Mouse (Mus musculus) G1E-ER4 (cell line): Measurements from ENCODE around the gene Rtcb. TPM values are rescaled to one million over a fixed set of nuclear protein-coding genes. Genes with fewer than 3 reads are reported as not detected.

Experiments used
- GATA1 ChIP-seq: IDR thresholded peaks from one replicate; pipeline ENCODE4 v1.8.0; 2012; ENCODE audit warnings: low read length, inconsistent platforms
- polyA plus RNA-seq: library from polyadenylated mRNA; stranded (reverse); fragments of >175 nt; gene quantifications from 2 replicates; pipeline ENCODE4 v1.2.3, GENCODE M21; 2012

Rtcb gene
- polyA plus RNA-seq: 57.7 and 66.8 TPM in 2 replicates

DNA sequence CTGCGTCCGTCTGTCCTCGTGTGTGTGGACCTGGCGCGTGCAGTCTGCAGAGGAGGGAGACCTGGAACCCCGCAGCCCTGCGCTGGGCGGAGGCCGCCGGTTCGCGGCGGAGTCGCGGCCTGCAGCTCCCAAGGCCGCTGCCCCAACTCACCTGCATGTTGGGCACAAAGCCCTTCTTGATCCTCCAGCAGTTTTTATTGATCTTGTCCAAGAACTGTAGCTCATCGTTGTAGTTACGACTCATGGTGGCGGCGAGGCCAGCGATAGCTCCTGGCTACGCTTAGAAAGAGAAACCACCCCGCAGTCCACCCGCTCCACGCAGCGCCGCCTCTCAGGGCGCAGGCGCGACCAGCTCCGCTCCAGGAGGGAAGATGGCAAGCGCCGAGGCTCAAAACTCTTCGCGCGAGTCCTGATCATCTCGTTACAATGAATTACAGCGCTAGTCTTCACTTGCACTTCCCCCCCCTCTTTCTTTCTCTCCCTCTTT, at the start of gene Rtcb:
Rtcb (minus strand) TSS at position 360 of the 487 bp plus-strand sequence.
- TF ChIP-seq GATA1: no peak

GRCm38 (mm10) chr10:86006455-86006854, 48.8 kb upstream of the Rtcb start:
- no peak for TF ChIP-seq GATA1

- TF ChIP-seq GATA1: no peak
Observed at GRCm38 (mm10) chr10:86000447-86000846, 42.8 kb upstream of the Rtcb start.

DNA sequence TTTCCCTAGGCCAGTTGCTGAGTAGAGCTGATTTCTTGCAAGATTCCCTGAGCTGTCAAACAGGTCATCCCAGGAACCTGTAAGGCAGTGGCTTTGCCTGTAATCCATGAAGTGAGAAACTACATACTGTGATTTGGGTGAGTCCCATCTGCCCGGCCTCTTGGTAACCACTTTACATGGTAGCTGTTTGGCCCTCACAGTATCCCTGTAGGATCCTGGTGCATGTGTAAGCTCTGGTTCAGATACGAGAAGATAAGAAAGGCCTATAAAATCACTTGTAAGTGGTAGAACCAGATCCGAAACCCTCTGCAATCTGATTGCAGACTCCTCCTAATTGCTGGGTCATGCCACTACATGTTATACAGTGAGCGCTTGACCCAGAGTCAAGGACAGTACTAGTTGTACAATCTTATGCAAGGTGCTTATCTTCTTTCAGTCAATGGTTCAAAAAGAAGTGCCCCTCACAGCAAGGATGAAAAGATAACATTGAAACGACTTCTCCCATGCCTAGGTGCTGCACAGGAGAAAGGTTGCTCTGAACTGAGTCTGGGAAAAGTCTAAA, 37.0 kb upstream of the Rtcb start:
- TF ChIP-seq GATA1: no peak

GRCm38 (mm10) chr10:85993836-85994235, 36.2 kb upstream of the Rtcb start:
- no peak for TF ChIP-seq GATA1

DNA sequence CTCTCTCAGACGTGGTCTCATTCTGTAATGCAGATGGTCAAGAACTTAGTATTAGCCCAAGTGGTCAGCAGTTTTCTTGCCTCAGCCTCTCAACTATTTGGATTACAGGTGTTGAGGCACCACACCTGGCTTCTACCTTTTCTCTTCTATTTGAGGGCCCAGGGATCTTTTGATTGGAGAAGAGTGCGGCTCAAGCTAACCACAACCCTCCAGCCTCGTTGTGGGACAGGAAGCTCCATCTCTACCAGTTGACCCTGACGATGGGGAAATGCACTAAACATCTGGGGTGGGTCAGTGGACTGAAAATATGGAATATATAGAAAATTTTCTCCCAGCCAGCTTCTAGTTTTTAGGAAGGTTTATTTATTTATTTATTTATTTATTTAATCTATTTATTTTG, 34.8 kb upstream of the Rtcb start:
- TF ChIP-seq GATA1: no peak

DNA sequence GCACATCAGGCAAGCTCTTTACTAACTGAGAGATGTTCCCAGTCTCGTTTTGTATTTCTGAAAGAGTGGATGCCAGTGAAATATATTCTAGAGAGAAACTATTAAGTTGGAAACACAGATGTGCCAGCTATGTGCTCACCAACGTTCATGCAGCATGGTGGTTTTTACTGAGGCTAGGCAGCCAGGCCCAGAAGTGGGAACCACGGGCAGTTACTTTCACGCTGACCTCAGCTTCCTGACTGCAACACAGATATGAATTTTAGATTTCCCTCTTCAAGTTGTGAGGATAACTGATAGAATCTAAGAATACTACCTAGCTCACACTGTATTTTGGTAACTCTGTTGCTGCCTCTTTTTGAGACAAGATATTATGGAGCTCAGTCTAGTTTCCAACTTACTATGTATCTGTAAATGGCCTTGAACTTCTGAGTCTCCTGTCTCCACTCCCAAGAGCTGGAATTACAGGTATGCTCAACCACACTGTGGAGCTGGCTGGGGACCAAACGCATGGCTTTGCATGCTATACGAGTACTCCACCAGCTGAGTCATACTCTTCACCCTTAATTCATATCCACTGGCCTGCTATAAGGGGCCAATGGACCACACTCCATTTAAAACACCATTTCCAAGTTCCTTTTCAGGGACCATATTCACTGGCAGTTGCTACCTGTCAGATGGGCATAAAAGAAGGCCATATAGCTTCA, 31.9 kb upstream of the Rtcb start:
- TF ChIP-seq GATA1: no peak

DNA sequence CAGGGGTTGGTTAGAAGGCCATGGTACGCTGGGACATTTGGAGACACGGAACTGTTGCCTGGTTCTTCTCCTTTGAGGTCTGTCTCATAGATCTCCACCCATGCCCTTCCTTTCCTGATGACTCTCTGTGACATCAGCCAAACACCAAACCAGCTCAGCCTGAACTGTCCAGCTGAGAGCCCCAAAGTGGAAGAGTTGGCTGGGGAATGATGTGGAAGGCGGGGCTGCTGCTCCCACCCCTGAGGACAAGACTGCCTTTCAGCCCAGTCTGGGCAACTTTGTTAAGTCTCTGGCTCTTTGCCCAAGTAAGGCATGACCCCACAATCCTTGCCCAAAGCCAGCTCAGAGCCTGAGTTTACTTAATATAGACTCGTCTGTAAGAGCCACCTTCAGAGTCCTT, 15.3 kb upstream of the Rtcb start:
- no peak for TF ChIP-seq GATA1

DNA sequence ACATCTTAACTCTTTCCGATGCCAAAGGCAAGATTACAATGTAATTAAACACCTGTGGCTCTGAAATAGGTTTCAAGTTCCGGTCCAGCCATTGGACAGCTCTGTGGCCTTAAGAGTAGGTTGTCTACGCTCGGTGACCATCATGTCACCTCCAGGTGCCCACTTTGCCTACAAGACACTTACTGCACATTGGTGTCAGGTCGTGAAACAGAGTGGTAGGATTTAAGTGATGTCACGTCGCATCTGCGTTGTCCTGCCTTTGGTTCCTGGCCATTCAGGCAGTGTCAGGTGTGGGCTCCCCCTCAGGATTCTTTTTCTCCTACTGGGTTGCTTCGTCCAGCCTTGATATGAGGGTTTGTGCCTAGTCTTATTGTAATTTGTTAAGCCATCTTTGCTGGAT, 14.2 kb upstream of the Rtcb start:
- TF ChIP-seq GATA1: no peak

GRCm38 (mm10) chr10:85969894-85970620, 12.4 kb upstream of the Rtcb start:
- TF ChIP-seq GATA1: no peak

DNA sequence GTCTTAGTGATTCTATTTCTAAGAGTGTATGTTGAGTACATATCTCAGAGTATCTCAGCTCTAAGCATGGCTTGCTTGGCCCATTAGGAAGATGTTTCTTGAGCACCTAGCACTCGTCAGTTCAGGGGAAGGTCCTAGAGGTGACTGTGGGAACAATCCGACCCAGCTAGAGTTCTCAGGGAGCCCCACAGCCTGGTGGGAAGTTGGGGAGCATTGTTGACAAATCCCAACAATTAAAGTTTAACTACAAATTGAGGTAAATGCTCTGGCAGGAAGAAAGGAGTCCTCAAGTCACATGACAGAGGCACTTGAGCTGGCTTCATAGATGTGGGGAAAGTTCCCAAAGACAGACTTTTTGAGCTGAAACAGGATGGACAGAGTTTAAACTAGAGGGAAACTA, 11.1 kb upstream of the Rtcb start:
- no peak for TF ChIP-seq GATA1

DNA sequence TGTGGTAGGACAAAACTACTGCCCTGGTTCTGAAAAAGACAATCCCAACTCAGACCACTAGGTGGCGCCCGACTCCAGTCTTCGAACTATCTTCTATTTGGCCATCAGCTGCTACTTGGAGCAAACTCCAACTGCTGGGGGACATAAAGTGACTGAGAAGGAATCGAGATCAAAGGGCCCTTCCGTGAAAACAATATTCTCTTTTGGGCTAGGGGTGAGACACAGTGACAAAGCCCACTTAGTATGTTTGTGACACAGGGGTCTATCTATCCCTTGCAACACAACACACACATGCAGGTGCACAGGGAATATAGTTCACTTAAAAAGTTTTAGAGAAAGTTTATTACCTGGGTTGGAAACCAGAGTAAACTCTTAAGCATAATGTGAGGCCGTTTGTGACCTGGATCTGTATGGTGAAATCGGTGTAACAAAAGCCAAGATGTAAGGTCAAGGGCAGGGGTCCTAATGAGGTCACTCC, 10.6 kb upstream of the Rtcb start:
- TF ChIP-seq GATA1: no peak

- TF ChIP-seq GATA1: no peak
Observed at GRCm38 (mm10) chr10:85967411-85968156, 10.0 kb upstream of the Rtcb start.

DNA sequence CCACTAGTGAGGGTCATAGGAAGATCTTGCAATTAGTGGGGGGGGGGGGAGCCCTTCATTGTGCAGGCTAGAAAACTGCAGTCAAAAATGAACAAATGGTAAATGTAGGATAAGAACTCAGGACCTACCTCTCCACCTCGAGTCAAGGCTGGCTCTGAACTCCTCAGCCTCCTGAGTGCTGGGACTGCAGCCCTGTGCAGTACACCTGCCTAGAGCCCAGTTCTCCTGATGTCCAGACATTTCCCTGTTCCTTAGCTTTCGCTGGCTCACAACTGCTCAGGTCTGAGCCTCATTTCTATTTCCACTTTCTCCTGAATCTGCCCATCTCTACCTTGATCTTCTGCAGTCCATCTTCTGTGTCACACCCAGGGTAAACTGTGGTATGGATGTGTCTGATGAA, 8.9 kb upstream of the Rtcb start:
- TF ChIP-seq GATA1: no peak

GRCm38 (mm10) chr10:85964316-85964715, 6.7 kb upstream of the Rtcb start:
- TF ChIP-seq GATA1: no peak

DNA sequence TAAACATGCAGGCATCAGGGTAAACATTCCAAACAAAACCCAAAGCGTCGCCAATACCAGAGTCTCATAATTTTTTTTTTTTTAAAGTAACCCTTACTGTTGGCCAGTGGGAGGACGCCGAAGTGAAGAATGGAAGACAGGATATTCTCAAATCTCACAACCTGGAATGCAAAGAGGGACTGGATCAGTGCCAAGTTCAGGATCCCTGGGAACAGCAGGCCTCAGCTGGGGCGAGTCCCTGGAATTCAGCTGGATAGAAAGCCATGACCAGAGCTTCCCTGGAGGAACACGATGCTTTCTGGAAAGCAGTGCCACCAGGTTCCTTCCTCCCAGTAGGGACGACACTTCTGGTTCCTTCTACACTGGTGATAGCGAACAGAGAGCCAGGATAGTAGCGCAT, 5.3 kb upstream of the Rtcb start:
- TF ChIP-seq GATA1: no peak
